Mouse (Mus musculus) frontal cortex, adult (tissue): ENCODE measurements around the gene Dock2.

Experiments used
- ATAC-seq: cut with Nextera tagmentation; 2 replicates; pipeline ENCODE4 v1.9.2; 2017; ENCODE audit warnings: mild to moderate bottlenecking, moderate library complexity, mixed read lengths; ENCODE audit not compliant: low TSS enrichment

Dock2 gene

DNA sequence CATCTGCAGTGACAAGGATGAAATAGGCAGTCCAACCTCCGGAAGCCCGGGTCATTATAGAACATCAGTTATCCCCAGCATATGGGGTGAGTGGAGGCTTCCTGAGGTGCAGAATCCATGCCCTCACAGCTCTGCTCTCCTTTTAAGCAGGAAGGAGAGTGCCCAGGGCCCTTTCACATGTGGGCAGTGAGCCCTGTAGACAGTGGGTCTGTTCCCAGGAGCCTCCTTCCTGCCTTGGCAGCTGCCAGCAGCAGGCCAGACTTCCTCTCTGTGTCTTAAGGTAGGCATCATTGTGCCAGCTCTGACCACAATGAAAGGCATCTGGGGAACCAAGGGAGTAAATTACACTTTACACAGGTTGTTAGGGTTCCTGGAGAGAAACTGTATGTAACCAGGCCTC lies 14.3 kb downstream of the Dock2 start:
- ATAC-seq, result no peak

DNA sequence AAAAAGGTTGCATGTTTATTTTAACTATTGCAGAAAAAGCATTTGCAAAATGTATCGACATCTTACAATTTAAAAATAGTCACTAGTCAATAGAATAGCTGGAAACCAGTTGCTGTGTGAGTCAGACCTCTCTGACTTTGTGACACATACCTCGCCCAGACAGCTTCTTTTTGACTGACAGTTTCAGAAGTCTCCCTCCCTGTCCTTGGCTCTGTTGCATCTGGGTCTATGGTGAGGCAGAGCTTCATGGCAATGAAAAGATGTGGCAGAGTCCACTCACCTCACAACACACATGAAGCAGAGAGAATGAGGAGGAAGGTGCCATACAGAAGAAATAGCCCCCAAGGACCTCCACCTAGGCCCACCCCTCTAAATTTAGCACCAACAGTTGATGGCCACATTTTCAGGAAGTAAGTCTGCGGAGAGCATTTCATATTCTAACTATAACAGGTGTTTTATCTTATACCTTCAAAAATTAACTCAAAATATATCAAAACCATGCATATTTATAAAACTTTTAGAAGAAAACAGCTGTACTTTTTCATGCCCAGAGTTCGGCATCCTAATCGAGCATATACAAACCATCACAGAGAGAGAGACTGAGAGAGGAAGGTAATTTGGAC lies 19.8 kb downstream of the Dock2 start:
- ATAC-seq, result no peak

GRCm38 (mm10) chr11:34762570-34763127 lies 21.0 kb downstream of the Dock2 start:
- ATAC-seq, result no peak

DNA sequence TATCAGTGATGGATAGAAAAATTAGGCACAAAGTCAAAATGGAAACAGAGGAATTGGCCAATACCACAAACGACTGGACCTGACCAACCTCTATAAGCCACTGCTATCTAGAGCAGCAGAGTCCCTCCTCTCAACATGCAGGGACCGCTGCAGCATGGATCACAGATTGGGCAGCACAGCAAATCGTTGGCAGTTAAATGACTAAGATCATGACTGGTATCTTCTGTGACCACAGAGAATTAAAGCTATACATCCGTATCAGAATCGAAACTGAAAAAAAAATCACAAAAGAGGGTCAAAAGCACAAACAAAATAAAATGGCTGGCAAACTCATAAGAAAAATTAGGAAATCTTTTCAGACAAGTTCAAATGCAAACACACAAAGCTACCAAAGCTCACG lies 21.6 kb downstream of the Dock2 start:
- no peak for ATAC-seq

DNA sequence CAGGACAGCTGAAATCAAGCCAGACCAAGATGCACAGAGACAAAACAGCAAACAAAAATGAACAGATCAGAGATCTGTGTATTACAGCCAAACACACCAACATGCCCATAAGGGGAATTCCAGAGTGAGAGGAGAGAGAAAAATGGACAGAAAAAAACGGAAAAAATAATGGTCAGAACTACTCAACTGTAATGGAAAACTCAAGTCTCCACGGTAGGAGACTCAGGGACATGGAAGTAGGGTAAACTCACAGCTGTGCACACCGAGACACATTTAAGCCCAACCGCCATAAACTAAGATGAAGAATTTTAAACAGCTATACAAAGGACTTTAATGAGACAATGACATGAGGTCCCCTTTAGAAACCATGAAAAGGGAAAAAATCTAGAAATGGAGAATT lies 24.1 kb downstream of the Dock2 start:
- ATAC-seq, result no peak

GRCm38 (mm10) chr11:34741081-34741480 lies 42.6 kb downstream of the Dock2 start:
- no peak for ATAC-seq

GRCm38 (mm10) chr11:34739816-34740215 lies 43.9 kb downstream of the Dock2 start:
- no peak for ATAC-seq

- peak; percentile 88 for ATAC-seq
Observed at GRCm38 (mm10) chr11:34738945-34739344, 44.7 kb downstream of the Dock2 start.

GRCm38 (mm10) chr11:34737193-34737592 lies 46.5 kb downstream of the Dock2 start:
- ATAC-seq, result no peak

GRCm38 (mm10) chr11:34734033-34734432 lies 49.7 kb downstream of the Dock2 start:
- no peak for ATAC-seq

DNA sequence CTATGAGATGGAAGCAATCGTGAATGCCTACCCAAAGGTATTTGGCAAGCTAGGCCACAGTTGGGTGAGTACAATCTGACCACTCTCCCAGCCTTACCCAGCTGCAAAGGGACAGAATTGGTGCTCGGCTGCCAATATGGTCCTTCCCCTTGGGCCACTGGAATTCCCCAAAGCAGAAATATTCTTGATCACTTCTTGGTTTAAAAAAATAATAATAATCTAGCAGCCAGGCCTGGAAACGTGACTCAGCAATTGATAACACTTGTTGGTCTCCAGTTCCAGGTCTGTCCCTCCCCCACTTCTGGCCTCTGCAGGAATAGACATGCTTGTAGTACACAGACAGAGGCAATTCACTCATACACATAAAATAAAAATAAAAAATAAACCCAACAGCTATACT lies 56.2 kb downstream of the Dock2 start:
- no peak for ATAC-seq

- ATAC-seq, result no peak
Observed at GRCm38 (mm10) chr11:34726699-34727347, 56.9 kb downstream of the Dock2 start.

- no peak for ATAC-seq
Observed at GRCm38 (mm10) chr11:34713360-34713759, 70.3 kb downstream of the Dock2 start.

GRCm38 (mm10) chr11:34708278-34708677 lies 75.4 kb downstream of the Dock2 start:
- peak; percentile 59 for ATAC-seq

DNA sequence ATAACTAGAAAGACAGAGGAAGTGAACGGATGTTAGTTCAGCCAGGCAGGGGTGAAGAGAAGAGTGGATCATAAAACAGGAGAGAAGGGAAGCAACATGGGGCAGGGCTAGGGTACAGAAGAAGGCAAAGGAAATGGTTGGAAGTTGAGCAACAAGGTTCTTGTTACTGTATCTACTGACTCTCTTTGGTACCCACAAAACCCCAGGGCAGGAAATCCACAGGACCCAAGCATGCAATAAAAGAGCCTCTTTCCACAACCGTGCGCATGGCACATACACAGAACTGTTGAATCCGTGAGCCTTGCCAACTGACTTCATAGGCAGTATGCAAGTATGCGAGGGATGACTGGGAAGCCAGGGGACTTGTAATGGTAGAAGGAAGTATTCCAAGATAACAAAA lies 76.3 kb downstream of the Dock2 start:
- no peak for ATAC-seq

- no peak for ATAC-seq
Observed at GRCm38 (mm10) chr11:34705108-34705446, 78.6 kb downstream of the Dock2 start.

- ATAC-seq, result no peak
Observed at GRCm38 (mm10) chr11:34704384-34705107, 79.1 kb downstream of the Dock2 start.

GRCm38 (mm10) chr11:34703851-34704250 lies 79.8 kb downstream of the Dock2 start:
- 0 out of 2 replicates have a peak, but pooled peaks have one; percentile 32 for ATAC-seq

GRCm38 (mm10) chr11:34681790-34682189 lies 101.9 kb downstream of the Dock2 start:
- ATAC-seq, result peak; percentile 44

DNA sequence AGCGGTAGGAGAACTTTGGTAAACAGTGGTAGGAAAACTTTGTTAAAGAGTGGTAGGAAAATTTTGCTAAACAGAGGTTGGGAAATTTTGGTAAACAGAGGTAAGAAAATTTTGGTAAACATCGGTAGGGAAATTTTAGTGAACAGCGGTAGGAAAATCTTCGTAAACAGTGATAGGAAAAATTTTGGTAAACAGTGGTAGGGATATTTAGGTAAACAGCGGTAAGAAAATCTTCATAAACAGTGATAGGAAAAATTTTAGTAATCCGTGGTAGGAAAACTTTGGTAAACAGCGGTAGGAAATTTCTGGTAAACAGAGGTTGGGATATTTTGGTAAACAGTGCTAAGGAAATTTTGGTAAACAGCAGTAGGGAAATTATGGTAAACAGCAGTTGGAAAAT lies 239.1 kb downstream of the Dock2 start:
- ATAC-seq, result peak; percentile 31; the same call in 1 of the 2 replicates

DNA sequence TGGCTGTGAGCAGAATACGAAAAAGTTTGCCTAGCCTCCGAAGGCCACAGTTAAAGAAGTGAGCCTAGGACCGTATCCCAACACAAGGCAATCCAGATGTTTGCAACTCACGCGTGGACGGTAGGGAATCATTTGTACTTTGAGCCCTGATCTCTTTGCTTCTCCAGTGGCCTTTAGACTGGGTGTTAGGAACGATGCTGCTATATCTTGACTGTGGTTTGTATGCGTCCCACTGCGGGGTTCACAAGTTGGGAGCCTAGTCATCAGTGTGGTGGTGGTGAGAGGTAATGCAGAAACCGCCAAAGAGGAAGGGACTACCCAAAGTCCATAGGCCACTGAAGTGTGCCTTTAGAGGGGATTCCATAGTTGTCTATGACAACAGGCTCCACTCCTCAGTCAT lies 251.6 kb downstream of the Dock2 start:
- no peak for ATAC-seq

DNA sequence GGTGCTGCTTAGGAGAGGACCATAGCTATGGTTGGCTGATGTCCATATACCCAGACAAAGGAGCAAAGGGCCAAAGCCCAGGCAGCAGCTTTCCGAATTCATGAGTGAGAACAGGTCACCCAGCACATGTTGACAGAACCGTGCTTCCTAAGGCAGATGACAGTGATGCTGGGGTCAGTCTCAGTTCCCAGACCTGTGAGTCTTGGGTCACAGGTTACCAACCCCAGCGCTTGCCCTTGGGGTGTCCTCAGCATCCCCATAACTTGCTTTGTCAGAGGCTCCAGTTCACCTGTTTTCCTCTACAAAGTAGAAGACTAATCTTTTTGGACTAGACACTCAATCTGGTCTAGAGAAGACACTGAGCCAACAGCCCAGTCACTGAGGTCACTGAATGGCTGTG lies 252.7 kb downstream of the Dock2 start:
- no peak for ATAC-seq

DNA sequence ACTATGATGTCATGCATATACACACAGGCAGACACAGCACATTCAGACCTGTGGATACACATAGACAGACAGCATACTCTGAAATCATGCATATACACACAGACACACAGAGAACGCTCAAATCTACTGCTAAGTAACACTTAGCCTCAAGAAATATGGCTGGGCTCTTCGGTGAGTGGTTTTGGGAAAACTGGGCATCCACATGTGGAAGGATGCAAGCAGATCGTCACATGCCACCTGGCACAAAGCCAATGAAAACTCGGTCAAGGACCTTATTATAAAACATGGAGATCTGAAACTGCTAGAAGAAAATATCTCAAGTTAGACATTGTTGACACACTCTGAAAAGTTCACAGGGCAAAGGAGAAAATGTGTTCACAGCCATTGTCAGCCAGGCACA lies 255.7 kb downstream of the Dock2 start:
- ATAC-seq, result no peak
